Mouse (Mus musculus): ENCODE measurements around the gene Phtf1. TPM values are rescaled to one million over a fixed set of nuclear protein-coding genes. Genes with fewer than 3 reads are reported as not detected.

The Phtf1 gene
- polyA plus RNA-seq (2014; fragmentation: Illumina TruSeq; extraction: RNeasy Lipid Tissue Mini Kit (QIAGEN cat#74804); ENCODE audit: low read depth, low replicate concordance) = 127 TPM

GRCm38 (mm10) chr3:103967861-103968691 is at the start of gene Phtf1:
Phtf1 (plus strand) TSS chr3:103968110.

Other genes starting within 250 kb of the Phtf1 start
- gene Olfml3, start 230.1 kb upstream of the Phtf1 start, polyA plus RNA-seq (2014; fragmentation: Illumina TruSeq; extraction: RNeasy Lipid Tissue Mini Kit (QIAGEN cat#74804); ENCODE audit: low read depth, low replicate concordance) = 4.2 TPM
- not detected for gene Gm10964, start 228.7 kb upstream of the Phtf1 start, polyA plus RNA-seq (2014; fragmentation: Illumina TruSeq; extraction: RNeasy Lipid Tissue Mini Kit (QIAGEN cat#74804); ENCODE audit: low read depth, low replicate concordance)
- gene Hipk1, start 176.5 kb upstream of the Phtf1 start, polyA plus RNA-seq (2014; fragmentation: Illumina TruSeq; extraction: RNeasy Lipid Tissue Mini Kit (QIAGEN cat#74804); ENCODE audit: low read depth, low replicate concordance) = 152 TPM
- gene Dclre1b, start 158.7 kb upstream of the Phtf1 start, polyA plus RNA-seq (2014; fragmentation: Illumina TruSeq; extraction: RNeasy Lipid Tissue Mini Kit (QIAGEN cat#74804); ENCODE audit: low read depth, low replicate concordance) = 4.9 TPM
- gene Ap4b1, start 158.6 kb upstream of the Phtf1 start, polyA plus RNA-seq (2014; fragmentation: Illumina TruSeq; extraction: RNeasy Lipid Tissue Mini Kit (QIAGEN cat#74804); ENCODE audit: low read depth, low replicate concordance) = 32.3 TPM
- 0.41 TPM for gene Gm43064, start 158.5 kb upstream of the Phtf1 start, polyA plus RNA-seq (2014; fragmentation: Illumina TruSeq; extraction: RNeasy Lipid Tissue Mini Kit (QIAGEN cat#74804); ENCODE audit: low read depth, low replicate concordance)
- 1.9 TPM for gene Bcl2l15, start 135.5 kb upstream of the Phtf1 start, polyA plus RNA-seq (2014; fragmentation: Illumina TruSeq; extraction: RNeasy Lipid Tissue Mini Kit (QIAGEN cat#74804); ENCODE audit: low read depth, low replicate concordance)
- 5.0 TPM for gene Ptpn22, start 108.3 kb upstream of the Phtf1 start, polyA plus RNA-seq (2014; fragmentation: Illumina TruSeq; extraction: RNeasy Lipid Tissue Mini Kit (QIAGEN cat#74804); ENCODE audit: low read depth, low replicate concordance)
- 111 TPM for gene Rsbn1, start 54.0 kb upstream of the Phtf1 start, polyA plus RNA-seq (2014; fragmentation: Illumina TruSeq; extraction: RNeasy Lipid Tissue Mini Kit (QIAGEN cat#74804); ENCODE audit: low read depth, low replicate concordance)